Mouse (Mus musculus) hindbrain, embryonic 14.5 days (tissue): ENCODE results near the gene Wdr3. TPM values are rescaled to one million over a fixed set of nuclear protein-coding genes. Genes with fewer than 3 reads are reported as not detected.

ENCODE experiments used
- polyA plus RNA-seq: library from polyadenylated mRNA; unstranded; fragments of >200 nt; fragmentation: Nextera tagmentation; extraction: Ambion mirVana; gene quantifications from 2 replicates; pipeline ENCODE4 v1.2.1, GENCODE M21; 2014

Wdr3 gene
- polyA plus RNA-seq, 1 experiment from 2014 or later, result 30.6 TPM

Other genes with a start within 250 kb of the Wdr3 start
- gene Gdap2, start within 50 bp of the Wdr3 start, polyA plus RNA-seq, result 38.2 and 41.8 TPM in 2 replicates